Mouse (Mus musculus): ENCODE data around the gene Cmss1.

DNA sequence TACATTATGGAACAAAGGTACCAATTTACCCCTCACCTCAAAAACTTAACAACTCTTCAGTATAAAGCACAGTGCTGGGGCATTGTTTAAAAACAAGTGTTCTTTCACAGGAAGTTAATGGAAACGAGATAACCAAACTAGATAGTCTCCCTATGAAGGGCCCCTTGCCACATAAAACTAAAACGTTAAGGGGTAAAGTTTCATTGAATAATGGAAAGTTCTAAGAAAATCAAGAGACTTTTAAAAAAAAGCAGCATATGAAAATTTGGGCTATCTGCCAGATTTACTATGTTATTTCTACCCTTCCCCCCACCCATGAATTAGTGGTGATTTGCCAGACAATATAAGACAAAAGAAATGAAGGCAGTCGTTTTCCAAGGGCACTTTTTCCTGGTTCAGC, 21.5 kb downstream of the Cmss1 start:
- TF ChIP-seq POLR2A (IDR thresholded peaks at IDR 0.05; ENCODE audit: borderline replicate concordance, low read depth, low read length) (no peak), CTCF (IDR thresholded peaks at IDR 0.05; ENCODE audit: low read depth, low read length) (no peak)

Measured in bone marrow macrophage, adult 2 months (primary cell).